In the genomic region with DNA sequence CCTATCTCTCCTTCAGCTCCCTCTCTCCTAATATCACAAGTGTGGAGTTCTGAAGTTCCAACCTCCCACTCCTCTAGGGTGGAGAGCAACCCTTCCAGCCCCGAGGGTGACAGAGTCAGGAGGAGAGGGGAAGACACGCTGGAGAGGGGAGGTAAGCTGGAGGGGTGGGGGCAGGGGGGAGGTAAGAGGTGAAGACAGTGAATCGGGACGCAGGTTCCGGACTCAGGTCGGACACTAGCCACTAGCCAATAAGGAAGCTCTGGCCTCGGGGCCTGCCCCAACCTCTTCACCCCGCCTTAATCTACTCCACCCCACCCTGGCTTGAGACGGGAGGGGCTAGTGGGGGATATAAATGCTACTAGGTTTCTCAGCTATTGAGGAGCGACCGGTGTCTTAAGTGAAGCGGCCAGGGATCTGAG, we compare ENCODE assay signal across 10 mouse cellular contexts. TPM values are rescaled to one million over a fixed set of nuclear protein-coding genes. Genes with fewer than 3 reads are reported as not detected.
DNase-seq lines count a peak whose midpoint lies in the region; ATAC-seq and TF ChIP-seq lines count a peak whose summit lies in the region.
"Had no signal": no experiment of that assay in that cellular context is flagged by ENCODE, and none has a peak within 500 bp of the region (broad histone marks: within the 10 kb centered on the region; RNA-seq: fewer than 3 reads in every experiment).

No protein-coding gene starts in this region.

- H3K4me2 ChIP-seq in heart, embryonic 11.5 days = peak overlapping the region; percentile 97
- peak overlapping the region; percentile 91 for H3K4me2 ChIP-seq in hindbrain, embryonic 11.5 days (replicated peaks; ENCODE audit: low read depth, low read length)
- peak overlapping the region; percentile 65 for H3K4me2 ChIP-seq in liver, postnatal 0 days (ENCODE audit: low read depth, low read length)

- DNase-seq in heart, adult 8-10 months (ENCODE audit: low spot score) = no peak
- DNase-seq in hindbrain, embryonic 11.5 days (ENCODE audit: low spot score) = peak; percentile 49
- DNase-seq in liver, postnatal 0 days = peak; percentile 55
- DNase-seq in right cerebral cortex, postnatal 14 days = no peak
- no peak for DNase-seq in testis, postnatal 14 days (ENCODE audit: low spot score)
- DNase-seq in lung, postnatal 25 days (ENCODE audit: low spot score) = no peak

- no peak for TF ChIP-seq POLR2A in bone marrow macrophage, adult 2 months (IDR thresholded peaks at IDR 0.05; ENCODE audit: borderline replicate concordance, low read depth, low read length)

- no peaks in the 10 kb centered on the region for H3K36me3 ChIP-seq in heart, embryonic 11.5 days (ENCODE audit: control insufficient read depth, insufficient read depth, low read length)
- H3K36me3 ChIP-seq in hindbrain, embryonic 11.5 days (ENCODE audit: control insufficient read depth, insufficient read depth, low read length) = no peaks in the 10 kb centered on the region
- H3K36me3 ChIP-seq in liver, postnatal 0 days (replicated peaks; ENCODE audit: insufficient read depth, low read length) = no peaks in the 10 kb centered on the region

- WGBS in heart, embryonic 11.5 days (ENCODE audit: insufficient replicate concordance) = 0% methylated on average over 12 of the region's 12 CpGs
- under 1% methylated on average over 12 of the region's 12 CpGs for WGBS in hindbrain, embryonic 11.5 days
- whole genome bisulfite sequencing in liver, postnatal 0 days (ENCODE audit: insufficient replicate concordance) = 4% methylated on average over 11 of the region's 12 CpGs

- peaks cover 82% of the 10 kb centered on the region for H3K27me3 ChIP-seq in heart, embryonic 11.5 days (ENCODE audit: control insufficient read depth, insufficient read depth, low read length)
- peaks cover 83% of the 10 kb centered on the region for H3K27me3 ChIP-seq in hindbrain, embryonic 11.5 days (ENCODE audit: control insufficient read depth, insufficient read depth, low read length)
- peaks cover 69% of the 10 kb centered on the region for H3K27me3 ChIP-seq in liver, postnatal 0 days (ENCODE audit: insufficient read depth, low read length)

- H3K27ac ChIP-seq in heart, embryonic 11.5 days (ENCODE audit: low read depth, low read length) = no peak overlapping the region
- H3K27ac ChIP-seq in bone marrow macrophage, adult 2 months (ENCODE audit: insufficient read depth, low read depth, low read length) = no peak overlapping the region
- H3K27ac ChIP-seq in hindbrain, embryonic 11.5 days (ENCODE audit: low read depth, low read length) = no peak overlapping the region
- peak overlapping the region; percentile 91 for H3K27ac ChIP-seq in liver, postnatal 0 days (ENCODE audit: low read depth)

- peaks cover 15% of the 10 kb centered on the region for H3K4me1 ChIP-seq in heart, embryonic 11.5 days (ENCODE audit: control insufficient read depth, insufficient read depth, low read length)
- no peaks in the 10 kb centered on the region; the same call in 1 of the 2 replicates for H3K4me1 ChIP-seq in bone marrow macrophage, adult 2 months (ENCODE audit: control insufficient read depth, insufficient read depth, low read length)
- peaks cover 11% of the 10 kb centered on the region for H3K4me1 ChIP-seq in hindbrain, embryonic 11.5 days (replicated peaks; ENCODE audit: control insufficient read depth, insufficient read depth, low read length)
- H3K4me1 ChIP-seq in liver, postnatal 0 days (ENCODE audit: insufficient read depth) = peaks cover 7% of the 10 kb centered on the region

- TF ChIP-seq EP300 in liver, postnatal 0 days (IDR thresholded peaks at IDR 0.05; ENCODE audit: low read depth) = no peak

- peak overlapping the region; percentile 49; the same call in 1 of the 2 replicates for H3K9ac ChIP-seq in heart, embryonic 11.5 days (ENCODE audit: low read depth, low read length)
- no peak overlapping the region for H3K9ac ChIP-seq in hindbrain, embryonic 11.5 days (ENCODE audit: low read depth, low read length)
- peak overlapping the region; percentile 74 for H3K9ac ChIP-seq in liver, postnatal 0 days (replicated peaks)

- ATAC-seq in heart, embryonic 11.5 days (replicated peaks; ENCODE audit: insufficient number of reproducible peaks, low FRiP score, low TSS enrichment) = peak; percentile 4; the same call in 1 of the 2 replicates
- peak; percentile 32; the same call in 1 of the 2 replicates for ATAC-seq in hindbrain, embryonic 11.5 days (ENCODE audit: low FRiP score)
- peak; percentile 48 for ATAC-seq in liver, postnatal 0 days

- H3K9me3 ChIP-seq in heart, embryonic 11.5 days (replicated peaks; ENCODE audit: control insufficient read depth, low read length) = 0 out of 2 replicates have a peak, but pooled peaks cover 3% of the 10 kb centered on the region
- H3K9me3 ChIP-seq in hindbrain, embryonic 11.5 days (ENCODE audit: control insufficient read depth, low read length) = no peaks in the 10 kb centered on the region
- no peaks in the 10 kb centered on the region for H3K9me3 ChIP-seq in liver, postnatal 0 days (ENCODE audit: low read length)

- no peak for TF ChIP-seq CTCF in bone marrow macrophage, adult 2 months (IDR thresholded peaks at IDR 0.05; ENCODE audit: low read depth, low read length)
- TF ChIP-seq CTCF in liver, postnatal 0 days (IDR thresholded peaks at IDR 0.05; ENCODE audit: low read depth) = no peak

- H3K4me3 ChIP-seq in heart, embryonic 11.5 days (ENCODE audit: low read depth, low read length) = peak overlapping the region; percentile 58
- peak overlapping the region; percentile 17; the same call in 1 of the 2 replicates for H3K4me3 ChIP-seq in bone marrow macrophage, adult 2 months (ENCODE audit: insufficient read depth, low read length)
- H3K4me3 ChIP-seq in hindbrain, embryonic 11.5 days (ENCODE audit: low read depth, low read length) = peak overlapping the region; percentile 43
- peak overlapping the region; percentile 63 for H3K4me3 ChIP-seq in liver, postnatal 0 days (ENCODE audit: low read depth, low read length)

RNA-seq across cellular contexts. Expression of gene Nr5a2, which starts 10.9 kb away (rescaled TPM):
- polyA plus RNA-seq in heart, embryonic 11.5 days (2014; fragmentation: Nextera tagmentation; extraction: Ambion mirVana) = 0.14 TPM in 2 replicates
- total RNA-seq in heart, adult 8-10 months (2022) = 1 to 10 TPM in 1 of 4 experiments, under 1 TPM in 3; 0.41 to 1.1 (median 0.43) TPM
- polyA plus RNA-seq in bone marrow macrophage, adult 2 months (2012; ENCODE audit: insufficient read depth, insufficient read length, missing spikeins) = not detected in 2 replicates
- polyA plus RNA-seq in hindbrain, embryonic 11.5 days (2014; fragmentation: Nextera tagmentation; extraction: Ambion mirVana) = 0.26 and 0.68 TPM in 2 replicates
- 3.1 and 3.2 TPM in 2 replicates for polyA plus RNA-seq in liver, postnatal 0 days (2015; fragmentation: Nextera tagmentation; extraction: Ambion mirVana)
- total RNA-seq: neutrophil, adult 5-6 weeks had no signal
- polyA plus RNA-seq: cortical plate, adult 2 months had no signal

Comparison
In these comparisons a context has a peak if more than half of its experiments do, and no peak if none do; other contexts are left out.
1. DNase-seq: peak in hindbrain, embryonic 11.5 days (single experiment) and liver, postnatal 0 days (single experiment); none in heart, adult 8-10 months (single experiment), right cerebral cortex, postnatal 14 days (single experiment), testis, postnatal 14 days (single experiment) and lung, postnatal 25 days (single experiment).
2. Peak in every context shown above with its lines, with median percentiles within 50 percentile points of each other: ATAC-seq, H3K4me2 ChIP-seq and H3K4me3 ChIP-seq.